Mouse (Mus musculus) brain, embryonic 14.5 days (tissue): Measurements from ENCODE around the gene Ackr2.

Experiments
- CTCF ChIP-seq: fragments of 200-500 bp; IDR thresholded peaks from 2 replicates; pipeline ENCODE4 v1.5.1; 2012; ENCODE audit warnings: inconsistent platforms, mild to moderate bottlenecking, moderate library complexity, borderline replicate concordance; ENCODE audit not compliant: insufficient read depth, insufficient read length; ENCODE audit errors: extremely low read depth
- POLR2A ChIP-seq: fragments of 200-500 bp; IDR thresholded peaks from 2 replicates; pipeline ENCODE4 v1.6.1; 2012; ENCODE audit warnings: mild to moderate bottlenecking, inconsistent platforms, borderline replicate concordance; ENCODE audit not compliant: poor library complexity, insufficient read depth, insufficient read length, severe bottlenecking; ENCODE audit errors: extremely low read depth

GRCm38 (mm10) chr9:121873578-121873977 lies 24.6 kb upstream of the Ackr2 start:
- TF ChIP-seq CTCF (no peak), POLR2A (no peak)
